Mouse (Mus musculus) erythroblast, embryonic 14.5 days (primary cell): ENCODE measurements around the gene Scand1.

Experiments used
- GATA1 ChIP-seq: IDR thresholded peaks from 2 replicates; pipeline ENCODE4 v1.6.1; 2012; ENCODE audit warnings: low read length, inconsistent platforms, mixed read lengths
- TAL1 ChIP-seq: IDR thresholded peaks from 3 replicates; pipeline ENCODE4 v1.6.1; 2012; ENCODE audit warnings: low read length, inconsistent platforms, mixed read lengths

GRCm38 (mm10) chr2:156295601-156296063 is 16.9 kb downstream of the Scand1 start:
- TF ChIP-seq TAL1 (no peak), GATA1 (no peak)
